Mouse (Mus musculus): ENCODE measurements around the gene Metap1.

The Metap1 gene

DNA sequence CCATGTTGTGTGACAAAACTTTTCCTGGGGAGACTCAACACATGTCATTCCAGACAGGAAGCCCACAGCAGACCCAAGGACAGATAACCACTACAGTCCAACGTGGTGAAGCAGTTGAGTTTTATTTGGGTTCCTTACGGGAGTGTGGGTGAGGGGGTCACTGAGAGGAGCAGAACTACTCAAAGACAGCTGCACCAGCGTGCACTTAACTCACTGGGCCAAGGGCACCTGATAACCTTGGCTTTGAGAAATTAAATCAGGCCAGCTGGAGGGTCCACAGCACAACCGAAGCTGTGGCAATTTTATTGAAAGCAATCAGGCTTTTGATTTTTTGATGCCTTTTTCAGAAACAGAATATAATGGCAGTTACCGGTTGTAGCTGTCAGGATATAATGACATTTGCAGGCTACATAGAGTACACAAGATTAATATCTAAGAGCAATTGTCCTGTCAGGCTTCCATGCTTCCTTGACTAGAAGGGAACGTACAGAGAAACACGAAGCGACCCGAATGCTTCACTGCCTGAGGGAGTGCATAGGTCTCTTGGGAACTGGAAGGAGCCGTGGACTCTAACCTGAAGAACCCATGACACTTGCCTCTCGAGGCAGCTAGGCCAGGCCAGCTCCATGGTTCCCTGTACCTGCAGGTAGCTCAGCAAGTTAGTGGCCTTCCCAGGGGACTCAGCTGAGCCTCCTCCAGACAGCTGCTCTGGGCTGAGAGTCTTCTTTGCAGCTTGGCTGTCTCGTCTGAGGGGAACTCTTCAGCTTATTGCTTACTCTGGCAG is 41.0 kb downstream of the Metap1 start:
- no peak for DNase-seq (ENCODE audit: low spot score)

DNA sequence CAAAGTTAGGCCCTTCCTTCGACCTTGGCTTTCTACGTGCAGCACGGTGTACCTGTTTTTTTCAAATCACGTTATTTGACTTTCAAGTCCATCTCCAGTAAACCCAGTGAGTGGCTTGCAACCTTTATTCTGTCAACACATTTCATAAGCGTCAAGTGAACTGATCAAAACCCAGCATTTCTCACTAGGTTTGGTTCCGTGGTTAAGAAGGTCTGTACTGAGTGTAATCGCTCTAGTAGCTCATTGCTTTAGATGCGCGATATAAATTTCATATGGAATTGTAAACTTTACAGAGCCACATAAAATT is 45.9 kb downstream of the Metap1 start:
- DNase-seq (ENCODE audit: low spot score): no peak

DNA sequence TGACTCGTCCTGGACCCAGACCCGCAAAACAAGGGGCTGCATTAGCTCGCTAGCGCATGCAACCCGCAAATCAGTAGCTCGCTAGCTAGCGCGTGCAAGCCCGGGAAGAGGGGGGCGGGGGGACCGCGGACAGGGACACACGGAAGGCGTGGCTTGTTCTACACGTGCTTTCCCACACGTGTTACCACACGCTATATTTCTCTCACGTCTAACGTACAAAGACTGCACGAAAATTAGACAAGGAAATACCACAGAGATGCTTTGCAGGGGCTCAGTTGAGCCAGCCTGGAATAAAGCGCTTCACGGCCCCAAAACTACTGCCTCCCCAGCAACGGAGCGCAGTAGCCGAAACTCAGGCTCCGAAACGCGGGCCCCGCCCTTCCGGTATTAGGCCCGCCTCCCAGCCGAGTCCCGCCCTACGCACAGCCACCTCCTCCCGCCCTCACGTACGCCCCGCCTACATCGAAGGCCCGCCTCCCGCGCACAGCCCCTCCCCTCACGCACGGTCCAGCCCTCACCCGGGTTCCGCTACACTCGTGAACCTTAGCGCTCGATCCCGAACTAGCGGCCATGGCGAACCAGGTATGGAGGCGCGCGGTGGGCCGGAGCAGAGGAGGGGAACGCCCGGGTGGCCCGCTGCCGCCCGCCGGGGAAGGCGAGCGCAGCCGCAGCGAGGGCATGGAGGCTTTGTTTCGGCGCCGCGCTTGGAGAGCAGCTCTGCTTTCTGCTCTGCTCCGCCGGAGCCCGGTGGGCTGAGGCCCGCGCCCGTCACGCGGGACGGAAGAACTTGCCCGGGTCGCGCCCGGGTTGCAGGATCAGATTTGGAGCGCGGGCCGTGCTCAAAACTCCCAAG is 46.5 kb downstream of the Metap1 start, which contains the start of gene Adh5:
Adh5 (plus strand) TSS at position 482 of the 853 bp plus-strand sequence.
- DNase-seq (ENCODE audit: low spot score): peak; percentile 92

DNA sequence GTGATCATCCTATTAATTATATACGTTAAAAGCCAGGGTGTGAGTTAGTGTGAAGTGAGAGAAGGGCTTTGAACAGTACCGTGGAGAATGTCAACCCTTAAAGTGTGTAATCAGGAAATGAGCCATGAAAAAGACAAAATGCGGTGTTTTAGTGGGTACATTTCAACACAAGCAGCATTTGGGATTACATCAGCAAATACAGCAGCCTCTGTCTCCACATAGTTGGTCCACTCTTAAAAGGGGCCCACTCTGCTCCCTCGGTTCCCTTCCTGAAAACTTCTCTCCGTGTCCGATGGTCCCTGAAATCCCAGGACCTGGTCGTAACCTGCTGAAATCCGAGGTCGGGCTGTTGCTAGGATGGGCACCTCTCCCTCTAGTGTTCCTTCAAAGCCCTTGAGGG is 47.1 kb downstream of the Metap1 start:
- no peak for DNase-seq (ENCODE audit: low spot score)

DNA sequence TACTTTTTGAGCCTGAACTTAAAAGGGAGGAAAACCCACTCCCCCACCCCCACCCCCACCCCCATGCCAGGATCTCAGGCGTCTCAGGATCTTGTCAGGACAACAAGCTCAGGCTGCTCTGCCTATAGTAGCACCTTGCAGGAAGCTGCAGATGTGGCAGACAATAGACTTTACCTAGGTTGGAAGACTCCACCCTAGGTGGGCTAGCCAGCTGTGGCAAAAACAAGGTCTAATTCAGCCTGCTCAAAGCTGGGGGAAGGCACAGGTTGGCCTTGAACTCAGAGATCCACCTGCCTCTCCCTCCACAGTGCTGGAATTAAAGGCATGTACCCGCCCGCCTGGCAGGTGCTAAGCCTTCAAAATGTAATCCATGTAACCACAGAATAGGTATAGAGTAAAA is 50.6 kb downstream of the Metap1 start:
- DNase-seq (ENCODE audit: low spot score): no peak

DNA sequence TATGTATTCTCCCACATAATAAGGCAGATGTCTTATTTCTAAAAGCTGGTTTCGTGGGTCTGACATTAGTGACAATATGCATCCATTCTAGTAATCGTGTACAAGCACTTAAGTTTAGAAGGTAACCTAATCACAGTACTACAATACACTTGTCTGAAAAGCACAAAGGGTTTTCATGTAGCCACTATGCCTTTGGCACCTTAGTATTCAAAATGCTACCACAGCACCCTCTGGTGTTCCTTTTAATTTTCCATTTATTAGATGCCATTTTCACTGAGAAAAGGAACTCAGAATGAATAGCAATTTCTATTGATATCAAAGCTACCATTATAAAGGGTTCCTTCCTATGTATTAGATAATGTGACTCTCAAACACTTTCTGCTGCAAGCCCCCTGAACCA is 57.5 kb downstream of the Metap1 start:
- peak; percentile 18 for DNase-seq (ENCODE audit: low spot score)

DNA sequence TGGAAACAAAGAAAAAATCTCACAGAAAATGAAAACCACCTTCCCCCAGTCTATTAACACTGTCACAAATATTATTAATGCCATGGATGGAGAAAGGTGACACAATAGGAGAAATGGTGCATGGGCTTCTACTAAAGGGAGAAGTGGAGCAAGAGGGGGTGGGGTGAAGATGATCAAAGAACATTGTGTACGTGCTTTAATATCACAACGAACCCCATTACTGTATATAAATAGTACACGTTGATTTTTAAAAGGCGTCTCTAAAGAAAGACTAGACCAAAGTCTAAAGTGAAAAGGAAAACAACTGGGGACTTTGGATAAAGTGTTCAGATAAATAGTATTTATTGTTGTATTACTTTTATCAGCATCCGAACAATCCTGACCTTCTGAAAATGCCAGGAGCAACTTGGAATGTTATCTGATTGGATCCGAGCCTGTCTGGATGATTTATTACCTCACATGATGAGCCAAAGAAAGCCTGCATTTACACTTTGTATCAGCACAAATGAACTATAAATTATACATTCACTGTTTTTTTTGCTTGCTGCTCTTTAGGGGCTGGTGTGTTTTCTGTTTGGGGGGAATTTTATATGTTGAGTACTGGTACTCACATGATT is 58.8 kb downstream of the Metap1 start:
- no peak for DNase-seq (ENCODE audit: low spot score)

DNA sequence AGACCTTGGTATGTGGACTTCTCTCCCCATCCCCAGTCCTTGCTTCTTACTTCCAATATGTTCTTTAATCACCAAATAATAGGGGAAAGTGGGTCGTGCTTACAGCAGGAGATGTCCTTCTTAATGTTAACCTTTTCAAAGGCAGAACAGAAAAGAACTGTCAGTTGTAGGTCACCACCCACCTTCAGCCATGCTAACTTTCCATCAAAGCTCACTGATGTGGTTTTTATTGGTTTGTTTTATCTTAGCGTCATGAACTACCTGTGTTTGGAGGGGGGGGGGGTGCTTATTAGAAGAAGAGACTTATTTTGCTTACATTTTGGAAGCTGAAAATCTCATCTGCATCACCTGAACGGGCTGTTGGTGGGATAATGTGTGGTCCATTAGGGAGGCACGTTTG is 65.1 kb downstream of the Metap1 start:
- no peak for DNase-seq (ENCODE audit: low spot score)

DNA sequence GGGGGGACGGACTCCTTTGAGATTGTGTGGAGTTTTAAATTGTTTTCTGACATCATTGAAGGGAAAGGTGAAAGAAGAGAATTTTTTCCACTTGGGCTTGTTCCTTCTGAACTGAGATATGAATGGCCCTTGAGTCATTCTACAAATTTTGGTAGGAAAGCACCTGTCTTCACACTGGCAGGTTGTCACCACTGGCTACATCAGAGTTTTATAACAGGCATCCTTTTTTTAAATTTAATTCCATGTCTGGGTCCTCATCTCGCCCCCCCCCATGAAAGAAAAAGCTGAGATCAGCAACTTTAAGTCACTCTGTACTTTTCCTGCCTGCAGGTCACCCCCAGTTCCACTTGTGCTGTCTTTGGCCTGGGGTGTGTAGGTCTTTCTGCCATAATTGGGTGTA is 65.7 kb downstream of the Metap1 start:
- no peak for DNase-seq (ENCODE audit: low spot score)

DNA sequence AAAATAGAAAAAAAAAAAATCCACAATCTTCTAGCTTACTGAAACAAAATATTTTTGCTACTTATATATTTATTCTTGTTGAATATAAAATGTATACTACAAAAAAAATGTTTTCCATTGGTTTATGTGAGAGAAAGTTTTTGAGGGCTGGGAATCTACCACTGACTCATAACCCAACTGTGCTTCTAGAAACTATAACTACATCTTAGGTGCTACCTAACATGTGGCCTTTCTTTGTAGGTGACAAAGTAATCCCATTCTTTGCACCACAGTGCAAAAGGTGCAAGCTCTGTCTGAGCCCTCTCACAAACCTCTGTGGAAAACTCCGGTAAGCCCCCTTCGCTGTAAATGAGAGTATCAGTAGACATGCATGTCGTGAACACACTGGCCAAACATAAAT is 68.9 kb downstream of the Metap1 start:
- no peak for DNase-seq (ENCODE audit: low spot score)

DNA sequence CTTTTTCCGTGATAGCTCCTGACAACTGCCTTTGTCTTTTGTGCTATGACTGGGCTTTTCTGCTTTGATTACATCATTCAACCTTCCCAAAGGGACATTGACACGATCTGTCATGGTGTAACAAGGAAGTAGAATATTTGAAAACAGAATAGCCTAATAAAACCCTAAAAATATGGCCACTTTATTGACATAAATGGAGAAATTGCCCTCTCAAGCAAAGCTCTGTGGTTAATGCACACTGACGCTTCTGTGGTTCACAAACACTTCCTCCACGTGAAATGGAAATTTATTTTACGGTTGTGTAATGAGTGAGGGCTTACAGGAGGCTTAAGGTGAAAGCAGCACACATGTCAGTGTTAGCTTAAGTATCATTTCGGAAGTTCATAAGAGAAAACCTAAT is 69.9 kb downstream of the Metap1 start:
- DNase-seq (ENCODE audit: low spot score): no peak

DNA sequence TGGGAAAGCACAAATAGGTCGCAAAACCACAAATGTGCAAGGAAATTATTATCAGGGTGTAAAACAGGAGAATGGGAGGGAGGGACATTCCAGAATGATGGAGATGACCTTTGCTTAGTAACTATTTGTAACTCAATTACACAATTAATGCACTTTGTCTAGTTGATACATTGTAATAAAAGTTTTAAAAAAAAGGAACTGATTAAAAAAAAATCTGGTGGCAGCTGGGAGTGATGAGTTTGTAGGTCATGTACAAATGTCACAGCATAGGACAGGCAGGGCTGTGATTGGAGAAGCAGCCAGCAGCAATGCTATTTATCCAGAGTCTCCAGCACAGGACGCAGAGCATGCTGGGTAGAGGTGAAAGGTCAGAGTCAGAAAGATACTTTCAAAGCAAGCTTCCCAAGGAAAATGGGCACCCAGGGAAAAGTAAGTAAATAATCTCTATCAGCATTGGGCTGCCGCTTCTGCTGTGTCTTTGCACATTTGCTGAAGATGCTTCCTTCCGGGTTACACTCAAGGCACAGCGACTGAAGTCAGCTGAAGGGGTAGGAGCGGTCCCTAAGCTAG is 74.1 kb downstream of the Metap1 start, which contains the start of gene Adh4:
Adh4 (plus strand) TSS at position 346 of the 570 bp plus-strand sequence.
- DNase-seq (ENCODE audit: low spot score): no peak

DNA sequence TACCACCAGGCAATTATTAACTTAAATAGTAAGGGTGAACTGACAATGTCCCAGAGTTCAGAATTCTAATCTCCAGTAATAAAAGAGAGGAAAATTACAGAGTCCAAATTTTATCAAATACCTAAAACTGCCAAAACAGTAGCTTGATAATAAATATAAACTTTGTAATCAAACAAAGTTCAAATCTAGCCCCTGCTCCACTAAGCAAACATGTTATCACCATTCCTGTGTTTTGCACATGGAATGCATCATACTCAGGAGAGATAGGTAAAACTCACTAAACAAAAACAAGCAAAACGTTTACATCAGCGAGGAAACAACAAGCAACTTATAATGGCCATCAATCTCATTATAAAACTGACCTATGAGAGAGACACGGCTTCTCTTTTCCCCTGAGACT is 79.1 kb downstream of the Metap1 start:
- no peak for DNase-seq (ENCODE audit: low spot score)

DNA sequence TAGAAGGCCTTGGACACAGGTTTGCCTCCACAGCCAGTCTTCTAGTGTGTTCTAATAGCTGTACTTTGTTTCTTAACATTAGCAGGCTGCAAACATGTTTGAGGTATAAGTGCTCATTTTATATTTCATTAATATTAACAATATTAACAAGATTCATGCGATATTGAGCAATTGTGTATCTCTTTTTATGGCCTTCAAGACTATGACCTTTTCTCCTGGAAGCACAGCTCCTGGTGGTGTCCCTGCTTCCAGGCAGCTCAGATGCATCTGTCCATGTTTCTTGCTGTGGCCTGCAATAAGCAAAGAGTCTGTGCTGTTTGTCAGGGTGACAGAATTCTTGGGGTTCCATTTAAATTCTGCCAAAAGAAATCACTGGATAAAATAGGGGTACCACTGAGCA is 79.7 kb downstream of the Metap1 start:
- DNase-seq (ENCODE audit: low spot score): no peak

All from lung, postnatal 25 days (tissue).